Mouse (Mus musculus): ENCODE data around the gene Olfr1469. TPM values are rescaled to one million over a fixed set of nuclear protein-coding genes. Genes with fewer than 3 reads are reported as not detected.

The Olfr1469 gene
- not detected in 2 replicates for polyA plus RNA-seq (2012; rRNA removed; ENCODE audit: low replicate concordance)

DNA sequence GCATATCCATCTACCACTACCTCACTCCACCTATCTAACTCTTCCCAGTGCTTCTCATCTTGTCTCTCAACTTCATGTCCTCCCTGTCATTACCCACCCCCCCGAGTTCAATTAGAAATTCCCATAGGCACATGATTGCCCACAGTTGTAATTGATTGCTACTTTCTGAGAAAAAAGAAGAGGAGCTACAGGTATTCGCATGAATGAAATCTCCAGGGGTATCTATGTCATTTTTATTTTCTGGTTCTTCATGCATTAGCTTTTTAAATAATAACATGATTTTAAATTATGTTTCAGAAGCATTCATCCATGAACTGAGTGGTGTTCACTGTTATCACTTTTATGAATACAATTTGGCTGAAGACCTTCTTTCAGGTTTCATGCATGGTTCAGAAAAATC is at the start of gene Olfr1469:
Gene Olfr1469 (plus strand): TSS at position 301 of the 400 bp plus-strand sequence.

DNA sequence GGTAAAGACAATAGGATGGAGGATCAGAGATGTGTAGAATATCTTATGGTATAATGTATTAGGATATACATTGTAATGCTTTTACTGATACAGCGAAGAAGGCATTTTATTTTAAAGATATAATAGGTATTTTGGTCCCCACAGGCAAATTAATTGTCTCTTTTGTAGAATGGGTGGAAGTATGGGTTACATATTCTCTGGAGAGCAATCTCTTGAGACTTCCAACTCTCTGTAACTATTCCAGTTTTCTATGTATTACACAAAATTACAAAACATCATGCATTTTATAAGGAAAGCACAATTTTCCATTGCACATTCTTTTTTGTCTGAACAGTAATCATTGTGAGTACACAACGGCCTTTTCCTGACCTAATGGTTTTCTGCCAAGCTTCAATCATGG is 45.7 kb upstream of the Olfr1469 start, which contains the start of gene Olfr1467:
Gene Olfr1467 (plus strand): TSS at position 301 of the 400 bp plus-strand sequence.

DNA sequence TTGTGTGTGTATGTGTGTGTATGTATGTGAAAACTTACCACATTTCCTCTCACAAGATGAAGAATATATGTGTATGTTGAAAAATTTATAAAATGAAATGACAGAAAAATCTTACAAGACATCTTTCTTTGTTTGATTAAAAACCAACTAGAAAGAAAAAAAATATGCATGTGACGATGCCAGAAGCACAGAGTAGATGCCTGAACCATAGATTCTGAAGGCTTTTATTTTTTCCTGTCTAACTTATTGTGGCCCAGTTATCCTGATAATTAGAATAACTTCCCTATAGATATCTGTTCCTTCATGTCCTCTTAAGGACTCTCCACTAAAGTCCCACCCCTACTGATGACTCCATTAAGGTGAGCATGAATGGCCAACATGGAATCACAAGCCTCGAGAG is 35.5 kb downstream of the Olfr1469 start, which contains the start of gene Olfr1471:
Gene Olfr1471 (plus strand): TSS at position 301 of the 400 bp plus-strand sequence.

DNA sequence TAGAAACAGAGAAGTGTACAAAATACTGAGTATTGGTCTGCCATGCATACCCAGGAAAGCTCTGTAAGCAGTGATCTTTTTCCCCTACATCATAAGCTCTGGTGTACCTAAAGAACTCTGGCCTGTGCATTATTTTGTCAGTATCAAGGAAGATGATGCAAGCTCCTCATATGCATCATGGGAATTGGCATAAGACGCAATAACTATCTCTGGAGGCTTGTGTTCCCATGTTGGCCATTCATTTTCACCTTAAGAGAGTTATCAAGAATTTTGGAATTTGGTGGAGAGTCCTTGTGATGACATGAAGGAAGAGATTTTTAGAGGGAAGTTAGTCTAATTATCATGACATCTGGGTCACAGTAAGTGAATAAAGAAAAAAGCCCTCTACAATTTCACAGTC is 48.3 kb downstream of the Olfr1469 start, which contains the start of gene Olfr1472:
Gene Olfr1472 (minus strand): TSS at position 101 of the 400 bp plus-strand sequence.

Other genes starting within 250 kb of the Olfr1469 start
- not detected in 2 replicates for gene Olfr1461, start 244.8 kb upstream of the Olfr1469 start, polyA plus RNA-seq (2012; rRNA removed; ENCODE audit: low replicate concordance)
- not detected in 2 replicates for gene Olfr1462, start 222.1 kb upstream of the Olfr1469 start, polyA plus RNA-seq (2012; rRNA removed; ENCODE audit: low replicate concordance)
- not detected in 2 replicates for gene Olfr1463, start 176.5 kb upstream of the Olfr1469 start, polyA plus RNA-seq (2012; rRNA removed; ENCODE audit: low replicate concordance)
- gene Olfr1465, start 92.3 kb upstream of the Olfr1469 start, polyA plus RNA-seq (2012; rRNA removed; ENCODE audit: low replicate concordance), result not detected in 2 replicates
- gene Olfr1466, start 69.0 kb upstream of the Olfr1469 start, polyA plus RNA-seq (2012; rRNA removed; ENCODE audit: low replicate concordance), result not detected in 2 replicates
- gene Olfr1467, start 45.6 kb upstream of the Olfr1469 start, polyA plus RNA-seq (2012; rRNA removed; ENCODE audit: low replicate concordance), result not detected in 2 replicates
- not detected in 2 replicates for gene Olfr1471, start 35.6 kb downstream of the Olfr1469 start, polyA plus RNA-seq (2012; rRNA removed; ENCODE audit: low replicate concordance)
- gene Olfr1472, start 48.2 kb downstream of the Olfr1469 start, polyA plus RNA-seq (2012; rRNA removed; ENCODE audit: low replicate concordance), result not detected in 2 replicates
- gene Olfr1474, start 61.7 kb downstream of the Olfr1469 start, polyA plus RNA-seq (2012; rRNA removed; ENCODE audit: low replicate concordance), result not detected in 2 replicates
- not detected in 2 replicates for gene Olfr1475, start 72.3 kb downstream of the Olfr1469 start, polyA plus RNA-seq (2012; rRNA removed; ENCODE audit: low replicate concordance)
- not detected in 2 replicates for gene Olfr1477, start 92.7 kb downstream of the Olfr1469 start, polyA plus RNA-seq (2012; rRNA removed; ENCODE audit: low replicate concordance)
- not detected in 2 replicates for gene Olfr1480, start 120.1 kb downstream of the Olfr1469 start, polyA plus RNA-seq (2012; rRNA removed; ENCODE audit: low replicate concordance)
- gene Olfr1484, start 175.7 kb downstream of the Olfr1469 start, polyA plus RNA-seq (2012; rRNA removed; ENCODE audit: low replicate concordance), result not detected in 2 replicates
- not detected in 2 replicates for gene Olfr1487, start 209.5 kb downstream of the Olfr1469 start, polyA plus RNA-seq (2012; rRNA removed; ENCODE audit: low replicate concordance)
- not detected in 2 replicates for gene Olfr1489, start 223.8 kb downstream of the Olfr1469 start, polyA plus RNA-seq (2012; rRNA removed; ENCODE audit: low replicate concordance)
- not detected in 2 replicates for gene Olfr1490, start 243.2 kb downstream of the Olfr1469 start, polyA plus RNA-seq (2012; rRNA removed; ENCODE audit: low replicate concordance)